Comparison of ENCODE assay signal across 20 mouse cellular contexts in the genomic region with DNA sequence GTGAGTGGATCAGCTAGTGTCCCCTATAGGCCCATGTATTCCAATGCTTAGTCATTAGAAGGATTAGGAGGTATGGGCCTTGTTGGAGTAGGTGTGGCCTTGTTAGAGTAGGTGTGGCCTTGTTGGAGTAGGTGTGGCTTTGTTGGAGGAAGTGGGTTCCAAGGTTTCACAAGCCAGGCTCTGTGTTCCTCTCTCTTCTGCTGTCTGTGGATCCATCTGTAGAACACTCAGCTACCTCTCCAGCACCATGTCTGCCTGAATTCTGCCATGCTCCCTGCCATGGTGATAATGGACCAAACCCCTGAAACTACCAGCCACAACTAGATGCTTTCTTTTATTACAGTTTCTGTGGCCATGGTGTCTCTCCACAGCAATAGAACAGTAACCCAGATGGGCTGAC.
"Had no signal": no experiment of that assay in that cellular context is flagged by ENCODE, and none has a peak within 500 bp of the region (broad histone marks: within the 10 kb centered on the region; RNA-seq: fewer than 3 reads in every experiment).

No protein-coding gene starts in this region.

- H3K9me3 ChIP-seq: lung, embryonic 15.5 days; midbrain, embryonic 10.5 days; midbrain, embryonic 12.5 days; neural tube, embryonic 13.5 days; neural tube, embryonic 15.5 days; stomach, embryonic 15.5 days had no signal

- DNase-seq: liver, postnatal 0 days; lung, adult 2 months; lung, postnatal 14 days; lung, postnatal 36 days; midbrain, embryonic 14.5 days; retina, postnatal 1 day; right cerebral cortex, postnatal 14 days; thymus, adult 2 months; thymus, postnatal 25 days had no signal

- H3K27ac ChIP-seq: lung, embryonic 15.5 days; macrophage; midbrain, embryonic 10.5 days; midbrain, embryonic 12.5 days; neural tube, embryonic 13.5 days; neural tube, embryonic 15.5 days; stomach, embryonic 15.5 days; stomach, postnatal 0 days had no signal

- ATAC-seq: liver, postnatal 0 days; lung, postnatal 0 days; midbrain, embryonic 16.5 days had no signal

- H3K9ac ChIP-seq: liver, postnatal 0 days; lung, embryonic 15.5 days; midbrain, embryonic 12.5 days; neural tube, embryonic 13.5 days; neural tube, embryonic 15.5 days; stomach, embryonic 15.5 days had no signal

- H3K36me3 ChIP-seq: lung, embryonic 15.5 days; midbrain, embryonic 10.5 days; midbrain, embryonic 12.5 days; neural tube, embryonic 13.5 days; neural tube, embryonic 15.5 days; stomach, embryonic 15.5 days had no signal

- H3K4me1 ChIP-seq: lung, embryonic 15.5 days; neural tube, embryonic 13.5 days; neural tube, embryonic 15.5 days; stomach, embryonic 15.5 days had no signal

- H3K4me3 ChIP-seq: lung, embryonic 15.5 days; midbrain, embryonic 10.5 days; midbrain, embryonic 12.5 days; myocyte; neural tube, embryonic 13.5 days; neural tube, embryonic 15.5 days; stomach, embryonic 15.5 days had no signal

- H3K27me3 ChIP-seq: lung, embryonic 15.5 days; midbrain, embryonic 12.5 days; neural tube, embryonic 13.5 days; neural tube, embryonic 15.5 days; stomach, embryonic 15.5 days had no signal

- H3K4me2 ChIP-seq: lung, embryonic 15.5 days; midbrain, embryonic 12.5 days; neural tube, embryonic 13.5 days; neural tube, embryonic 15.5 days; stomach, embryonic 15.5 days had no signal
